Mouse (Mus musculus): ENCODE measurements around the gene Gm20894.
"Not testable (repeated sequence)": the region's sequence is repeated elsewhere in the genome, so short reads cannot be mapped to it uniquely, and the experiment has no call there.

Gene Gm20894

DNA sequence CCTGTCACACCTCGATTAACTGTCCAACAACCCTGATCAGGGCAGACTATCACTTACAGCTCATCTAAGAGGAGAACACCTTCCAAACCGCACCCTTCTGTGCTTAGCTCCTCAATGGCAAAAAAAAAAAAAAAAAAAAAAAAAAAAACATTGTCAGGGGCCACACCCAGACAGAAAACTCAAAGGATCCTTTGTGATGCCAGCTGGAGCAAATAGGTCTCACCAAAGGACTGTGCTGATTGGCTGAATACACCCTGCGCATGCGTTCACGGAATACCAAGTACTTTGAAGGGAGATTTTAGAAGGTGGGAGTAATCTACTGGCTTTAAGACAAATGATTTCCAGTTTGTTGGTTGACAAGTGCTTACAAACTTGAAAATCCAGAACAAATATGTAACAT lies at the start of gene Gm20894:
Gene Gm20894, minus strand, starts transcription at position 101 of the 400 bp plus-strand sequence.
- DNase-seq (ENCODE audit: low spot score) = not testable (repeated sequence)
